Mouse (Mus musculus) bone marrow, adult 2 months (tissue): ENCODE data around the gene Maf. TPM values are rescaled to one million over a fixed set of nuclear protein-coding genes. Genes with fewer than 3 reads are reported as not detected.

Experiments
- H3K27ac ChIP-seq: fragments of 200-500 bp; 2 replicates; pipeline ENCODE4 v1.5.1; 2012; ENCODE audit warnings: low read depth, mild to moderate bottlenecking, control low read depth, inconsistent platforms, low read length; ENCODE audit not compliant: control insufficient read depth, poor library complexity, insufficient read depth
- H3K4me1 ChIP-seq: fragments of 200-500 bp; 2 replicates; pipeline ENCODE4 v1.6.1; 2011; ENCODE audit warnings: low read length; ENCODE audit not compliant: control insufficient read depth, insufficient read depth
- H3K4me3 ChIP-seq: fragments of 200-500 bp; replicated peaks from 2 replicates; pipeline ENCODE3; 2011; ENCODE audit warnings: mild to moderate bottlenecking, low read depth, low read length, control low read depth; ENCODE audit not compliant: control insufficient read depth
- CTCF ChIP-seq: fragments of 200-500 bp; IDR thresholded peaks from 2 replicates; pipeline ENCODE4 v1.5.1; 2011; ENCODE audit warnings: low read length, control low read depth; ENCODE audit not compliant: control insufficient read depth, insufficient read depth
- POLR2A ChIP-seq: fragments of 200-500 bp; IDR thresholded peaks from 2 replicates; pipeline ENCODE4 v1.6.1; 2011; ENCODE audit warnings: low read depth, mild to moderate bottlenecking, control low read depth, low read length, borderline replicate concordance; ENCODE audit not compliant: control insufficient read depth
- WGBS: fragments of 180-500 bp; shearing (Covaris S2); methylation state at CpG from one replicate; pipeline ENCODE4 v1.1.7; 2018; 5-methylcytosine and 5-hydroxymethylcytosine counted together
- polyA plus RNA-seq: library from polyadenylated mRNA; stranded (reverse); fragments of >200 nt; gene quantifications from 2 replicates; pipeline ENCODE4 v1.2.4, GENCODE M21; 2011; ENCODE audit warnings: low replicate concordance; ENCODE audit not compliant: missing spikeins, insufficient read depth, insufficient read length

The Maf gene
- polyA plus RNA-seq, 1 experiment: 8.2 TPM

- 75% methylated on average over 8 of the region's 8 CpGs for WGBS
Observed at GRCm38 (mm10) chr8:115709931-115710330, 2.3 kb upstream of the Maf start.

GRCm38 (mm10) chr8:115708936-115709780 lies 1.6 kb upstream of the Maf start:
- H3K4me3 ChIP-seq: no peak overlapping the region
- no peak overlapping the region for H3K27ac ChIP-seq

More at GRCm38 (mm10) chr8:115709931-115710330, 2.3 kb upstream of the Maf start:
- no peak for TF ChIP-seq POLR2A
- TF ChIP-seq CTCF: no peak
- Histone ChIP-seq H3K4me1 (no peaks in the 10 kb centered on the region), H3K27ac (no peak overlapping the region), H3K4me3 (no peak overlapping the region)

GRCm38 (mm10) chr8:115706861-115707730 lies 498 bp downstream of the Maf start:
- H3K27ac ChIP-seq: peak overlapping the region; percentile 86
- TF ChIP-seq CTCF (no peak), POLR2A (no peak)
- peak overlapping the region; percentile 82 for H3K4me3 ChIP-seq
- 1% methylated on average over 74 of the region's 76 CpGs for WGBS
- H3K4me1 ChIP-seq: no peaks in the 10 kb centered on the region

More at GRCm38 (mm10) chr8:115708936-115709780, 1.6 kb upstream of the Maf start:
- TF ChIP-seq CTCF: no peak
- no peak for TF ChIP-seq POLR2A
- 2% methylated on average over 19 of the region's 19 CpGs for WGBS
- no peaks in the 10 kb centered on the region for H3K4me1 ChIP-seq

GRCm38 (mm10) chr8:115706411-115706860 lies 1.2 kb downstream of the Maf start:
- WGBS: 2% methylated on average over 39 of the region's 39 CpGs
- Histone ChIP-seq H3K4me1 (no peaks in the 10 kb centered on the region), H3K4me3 (peak overlapping the region; percentile 82), H3K27ac (peak overlapping the region; percentile 74)
- no peak for TF ChIP-seq POLR2A
- no peak for TF ChIP-seq CTCF

GRCm38 (mm10) chr8:115705591-115706110 lies 1.9 kb downstream of the Maf start:
- TF ChIP-seq CTCF (peak; percentile 17; the same call in 1 of the 2 replicates), POLR2A (no peak)
- H3K4me3 ChIP-seq: peak overlapping the region; percentile 54
- no peaks in the 10 kb centered on the region for H3K4me1 ChIP-seq
- peak overlapping the region; percentile 63 for H3K27ac ChIP-seq
- 2% methylated on average over 36 of the region's 36 CpGs for WGBS

GRCm38 (mm10) chr8:115703056-115703455 lies 4.5 kb downstream of the Maf start:
- H3K4me1 ChIP-seq: no peaks in the 10 kb centered on the region
- H3K4me3 ChIP-seq: no peak overlapping the region
- TF ChIP-seq CTCF (no peak), POLR2A (no peak)
- no peak overlapping the region for H3K27ac ChIP-seq
- WGBS: 63% methylated on average over 4 of the region's 4 CpGs

- no peak for TF ChIP-seq POLR2A
- no peak for TF ChIP-seq CTCF
- no peak overlapping the region for H3K27ac ChIP-seq
- 90% methylated on average over 5 of the region's 5 CpGs for WGBS
- no peak overlapping the region for H3K4me3 ChIP-seq
- H3K4me1 ChIP-seq: no peaks in the 10 kb centered on the region
Observed at GRCm38 (mm10) chr8:115701001-115701400, 6.6 kb downstream of the Maf start.
